Mouse (Mus musculus) liver, embryonic 13.5 days (tissue): Measurements from ENCODE around the gene Mmp2. TPM values are rescaled to one million over a fixed set of nuclear protein-coding genes. Genes with fewer than 3 reads are reported as not detected.

Source experiments
- ATAC-seq: fragments of 200-750 bp; cut with Nextera tagmentation; 2 replicates; pipeline ENCODE4 v1.8.0; 2017; ENCODE audit warnings: low read depth, mild to moderate bottlenecking, moderate number of reproducible peaks, moderate library complexity
- DNase-seq: peaks from one replicate; pipeline ENCODE4 v3.0.0; 2022
- H3K27ac ChIP-seq: fragments of 300-500 bp; sonication (generic); 2 replicates; pipeline ENCODE4 v1.5.1; 2015; ENCODE audit warnings: moderate library complexity, mild to moderate bottlenecking, inconsistent platforms
- H3K27me3 ChIP-seq: fragments of 300-500 bp; sonication (generic); 2 replicates; pipeline ENCODE4 v1.6.1; 2015; ENCODE audit warnings: mild to moderate bottlenecking, inconsistent platforms
- H3K36me3 ChIP-seq: fragments of 300-500 bp; sonication (generic); 2 replicates; pipeline ENCODE4 v1.6.1; 2015; ENCODE audit warnings: mild to moderate bottlenecking, inconsistent platforms
- H3K4me1 ChIP-seq: fragments of 300-500 bp; sonication (generic); replicated peaks from 2 replicates; pipeline ENCODE4 v1.6.1; 2015; ENCODE audit warnings: inconsistent platforms
- H3K4me2 ChIP-seq: fragments of 300-500 bp; sonication (generic); 2 replicates; pipeline ENCODE4 v1.6.1; 2015; ENCODE audit warnings: inconsistent platforms, mild to moderate bottlenecking, moderate library complexity
- H3K4me3 ChIP-seq: fragments of 300-500 bp; sonication (generic); replicated peaks from 2 replicates; pipeline ENCODE4 v1.5.1; 2015; ENCODE audit warnings: mild to moderate bottlenecking, inconsistent platforms
- H3K9ac ChIP-seq: fragments of 300-500 bp; sonication (generic); 2 replicates; pipeline ENCODE4 v1.6.1; 2015; ENCODE audit warnings: mild to moderate bottlenecking, inconsistent platforms
- H3K9me3 ChIP-seq: fragments of 300-500 bp; sonication (generic); replicated peaks from 2 replicates; pipeline ENCODE4 v1.6.1; 2016; ENCODE audit warnings: inconsistent platforms
- WGBS: fragments of 180-500 bp; shearing (Covaris S2); methylation state at CpG from one replicate; pipeline ENCODE4 v1.1.7; 2015; ENCODE audit not compliant: insufficient replicate concordance; 5-methylcytosine and 5-hydroxymethylcytosine counted together
- polyA plus RNA-seq: library from polyadenylated mRNA; unstranded; fragments of >200 nt; fragmentation: Nextera tagmentation; extraction: Ambion mirVana; gene quantifications from 2 replicates; pipeline ENCODE4 v1.2.1, GENCODE M21; 2015

Mmp2 gene
- polyA plus RNA-seq, 1 experiment from 2014 or later = 12.4 TPM

GRCm38 (mm10) chr8:92897794-92898193 lies 70.7 kb downstream of the Mmp2 start:
- Histone ChIP-seq H3K9me3 (no peaks in the 10 kb centered on the region), H3K4me2 (no peak overlapping the region), H3K4me3 (no peak overlapping the region), H3K36me3 (no peaks in the 10 kb centered on the region), H3K9ac (no peak overlapping the region), H3K27me3 (no peaks in the 10 kb centered on the region), H3K27ac (no peak overlapping the region), H3K4me1 (no peaks in the 10 kb centered on the region)
- WGBS = 60% methylated on average over 4 of the region's 4 CpGs
- no peak for DNase-seq
- no peak for ATAC-seq

DNA sequence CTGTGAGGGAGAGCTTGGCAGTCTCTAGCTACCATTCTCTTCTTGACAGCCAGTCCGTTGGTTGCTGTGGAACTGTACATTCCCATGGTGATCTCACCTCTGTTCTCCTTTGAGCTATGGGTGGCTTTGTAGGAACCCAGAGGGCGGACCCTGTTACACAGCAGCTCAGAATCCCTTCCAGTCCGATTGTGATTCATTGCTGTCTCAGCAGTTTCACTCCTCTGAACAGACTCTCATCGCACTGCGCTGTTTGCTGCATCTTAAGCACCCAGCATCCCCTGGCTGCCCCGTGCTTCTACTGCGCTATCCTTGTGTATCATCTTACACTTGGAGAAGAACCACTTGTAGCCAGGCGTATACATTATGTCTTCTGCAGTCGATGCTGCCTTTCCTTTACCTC lies 72.5 kb downstream of the Mmp2 start:
- no peak overlapping the region for H3K4me3 ChIP-seq
- no peaks in the 10 kb centered on the region for H3K4me1 ChIP-seq
- 75% methylated on average over 9 of the region's 9 CpGs for WGBS
- ATAC-seq (no peak), DNase-seq (no peak)
- no peak overlapping the region for H3K27ac ChIP-seq
- H3K9me3 ChIP-seq = no peaks in the 10 kb centered on the region
- H3K4me2 ChIP-seq = no peak overlapping the region
- no peak overlapping the region for H3K9ac ChIP-seq
- no peaks in the 10 kb centered on the region for H3K27me3 ChIP-seq
- no peaks in the 10 kb centered on the region for H3K36me3 ChIP-seq

DNA sequence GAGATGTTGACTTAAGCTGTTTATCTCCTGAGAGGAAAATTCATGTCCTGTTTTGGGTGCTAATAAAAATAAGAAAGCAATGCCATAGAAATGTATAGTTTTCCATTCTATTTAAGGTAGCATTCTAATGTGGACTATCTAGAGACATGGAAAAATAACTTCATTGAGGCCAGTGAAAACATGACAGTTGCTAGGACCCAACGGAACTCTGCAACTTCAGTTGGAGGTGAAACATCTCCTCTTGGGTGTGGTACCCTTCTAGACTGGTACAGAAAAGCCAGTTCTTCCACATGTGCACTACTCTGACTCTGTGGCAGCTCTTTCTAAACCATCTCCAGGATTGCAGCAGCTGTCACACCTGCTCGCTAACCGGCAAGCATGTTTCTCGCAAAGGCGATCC lies 74.0 kb downstream of the Mmp2 start, which contains the start of gene Capns2:
Gene Capns2, plus strand, starts transcription at position 301 of the 400 bp plus-strand sequence.
- DNase-seq = no peak
- Histone ChIP-seq H3K4me3 (no peak within 1 kb of the TSS), H3K4me2 (no peak within 1 kb of the TSS), H3K4me1 (no peaks in the 10 kb centered on the region), H3K27ac (no peak within 1 kb of the TSS), H3K27me3 (no peaks in the 10 kb centered on the region), H3K9ac (no peak within 1 kb of the TSS), H3K36me3 (no peaks in the 10 kb centered on the region), H3K9me3 (no peaks in the 10 kb centered on the region)
- WGBS = 78% methylated on average over 5 of the region's 5 CpGs
- ATAC-seq = no peak

- Histone ChIP-seq H3K36me3 (no peaks in the 10 kb centered on the region), H3K4me2 (no peak overlapping the region), H3K4me1 (no peaks in the 10 kb centered on the region), H3K9ac (no peak overlapping the region), H3K27ac (no peak overlapping the region), H3K9me3 (no peaks in the 10 kb centered on the region), H3K4me3 (no peak overlapping the region), H3K27me3 (no peaks in the 10 kb centered on the region)
- WGBS = 73% methylated on average over 2 of the region's 2 CpGs
- ATAC-seq (no peak), DNase-seq (no peak)
Measured at GRCm38 (mm10) chr8:92902981-92903380, 75.9 kb downstream of the Mmp2 start.

Other genes with a start within 250 kb of the Mmp2 start
- gene Irx6, start 153.0 kb upstream of the Mmp2 start, polyA plus RNA-seq = not detected in 2 replicates
- 3.4 and 4.1 TPM in 2 replicates for gene Lpcat2, start 28.0 kb downstream of the Mmp2 start, polyA plus RNA-seq
- gene Capns2, start 74.1 kb downstream of the Mmp2 start, polyA plus RNA-seq = not detected in 2 replicates
- not detected in 2 replicates for gene Slc6a2, start 132.8 kb downstream of the Mmp2 start, polyA plus RNA-seq
- not detected in 2 replicates for gene Ces1a, start 220.9 kb downstream of the Mmp2 start, polyA plus RNA-seq